Mouse (Mus musculus) mature B cell (primary cell): Measurements from ENCODE around the gene Srpk2.
"Not testable (repeated sequence)": the region's sequence is repeated elsewhere in the genome, so short reads cannot be mapped to it uniquely, and the experiment has no call there.

Experiments used
- in situ Hi-C: fragments of 300-500 bp; cut with MboI; formaldehyde crosslinking; loops from 2 replicates; pipeline ENCODE4 v1.14.3; 2019

Srpk2 gene

DNA sequence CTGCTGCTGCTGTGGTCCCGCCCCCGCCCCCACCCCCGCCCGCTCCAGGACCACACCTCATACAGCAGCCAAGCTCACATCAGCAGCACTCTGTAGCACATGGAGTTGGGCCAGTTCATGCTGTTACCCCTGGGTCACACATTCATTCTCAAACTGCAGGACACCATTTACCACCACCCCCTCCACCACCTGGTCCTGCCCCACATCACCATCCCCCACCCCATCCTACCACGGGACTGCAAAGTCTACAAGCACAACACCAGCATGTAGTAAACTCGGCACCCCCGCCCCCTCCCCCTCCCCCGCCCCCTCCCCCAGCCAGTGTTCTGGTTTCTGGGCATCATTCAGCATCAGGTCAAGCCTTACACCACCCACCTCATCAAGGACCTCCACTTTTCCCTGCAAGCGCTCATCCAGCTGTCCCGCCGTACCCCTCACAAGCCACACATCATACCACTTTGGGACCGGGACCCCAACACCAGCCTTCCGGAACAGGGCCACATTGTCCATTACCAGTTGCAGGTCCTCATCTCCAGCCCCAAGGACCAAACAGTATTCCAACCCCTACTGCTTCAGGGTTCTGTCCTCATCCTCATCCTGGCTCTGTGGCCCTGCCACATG is 182.0 kb downstream of the Srpk2 start:
- in situ Hi-C loops: no loop called here

DNA sequence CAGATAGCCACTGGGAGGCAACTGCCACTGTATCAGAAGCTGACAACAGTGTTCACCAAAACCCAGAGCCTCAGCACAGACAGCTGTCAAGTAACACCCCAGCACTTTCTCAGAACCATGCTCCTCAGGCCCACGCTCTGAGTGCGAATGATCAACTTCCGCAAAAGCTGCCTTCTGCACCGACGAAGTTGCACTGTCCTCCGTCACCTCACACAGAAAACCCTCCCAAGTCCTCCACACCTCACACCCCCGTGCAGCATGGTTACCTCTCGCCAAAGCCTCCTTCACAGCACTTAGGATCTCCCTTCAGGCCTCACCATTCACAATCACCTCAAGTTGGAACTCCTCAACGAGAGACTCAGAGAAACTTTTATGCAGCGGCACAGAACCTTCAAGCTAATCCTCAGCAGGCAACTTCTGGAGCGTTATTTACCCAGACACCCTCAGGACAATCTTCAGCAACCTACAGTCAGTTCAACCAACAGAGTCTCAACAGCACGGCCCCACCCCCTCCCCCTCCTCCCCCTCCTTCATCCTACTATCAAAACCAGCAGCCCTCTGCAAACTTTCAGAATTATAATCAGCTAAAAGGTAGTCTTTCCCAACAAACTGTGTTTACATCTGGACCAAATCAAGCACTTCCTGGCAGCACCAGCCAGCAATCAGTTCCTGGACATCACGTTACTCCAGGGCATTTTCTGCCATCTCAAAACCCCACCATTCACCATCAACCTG is 182.7 kb downstream of the Srpk2 start:
- in situ Hi-C loops: no loop called here

DNA sequence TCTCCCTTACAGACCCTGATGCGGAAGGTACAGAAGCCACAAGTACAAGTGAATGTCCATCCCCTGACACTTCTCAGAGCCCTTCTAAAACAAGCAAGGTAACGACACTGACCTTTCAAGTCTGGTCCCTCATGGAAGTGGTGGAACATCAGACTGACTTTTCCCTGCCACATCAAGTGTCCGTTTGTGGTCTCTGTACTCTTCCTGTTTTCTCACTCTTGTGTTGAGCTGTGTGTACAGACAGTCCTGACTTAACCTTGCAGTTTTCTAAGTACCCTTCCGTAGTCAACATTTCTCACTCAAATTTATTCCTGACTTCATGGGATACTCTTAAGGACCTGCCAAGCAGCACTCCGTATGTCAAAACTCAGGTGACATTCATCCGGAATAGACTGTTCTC is 183.7 kb downstream of the Srpk2 start:
- in situ Hi-C loops: no loop called here

DNA sequence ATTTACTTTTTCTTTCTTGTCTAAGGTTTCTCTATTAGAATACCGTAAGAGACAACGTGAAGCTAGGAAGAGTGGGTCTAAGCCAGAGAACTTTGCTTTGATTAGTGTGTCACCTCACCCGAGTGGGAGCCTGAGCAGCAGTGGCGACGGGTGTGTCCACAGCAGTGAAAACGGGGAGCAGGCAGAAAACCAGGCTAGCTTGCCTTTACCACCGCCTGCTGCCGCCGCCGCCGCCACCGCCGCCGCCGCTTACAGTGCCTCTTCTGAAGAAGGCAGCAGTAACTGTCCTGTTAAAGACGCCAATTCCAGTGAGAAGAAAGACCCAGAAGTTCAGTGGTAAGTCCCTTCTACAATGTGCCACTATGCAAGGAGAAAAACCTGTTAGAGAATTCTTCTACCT is 185.2 kb downstream of the Srpk2 start:
- in situ Hi-C loops: no loop called here

DNA sequence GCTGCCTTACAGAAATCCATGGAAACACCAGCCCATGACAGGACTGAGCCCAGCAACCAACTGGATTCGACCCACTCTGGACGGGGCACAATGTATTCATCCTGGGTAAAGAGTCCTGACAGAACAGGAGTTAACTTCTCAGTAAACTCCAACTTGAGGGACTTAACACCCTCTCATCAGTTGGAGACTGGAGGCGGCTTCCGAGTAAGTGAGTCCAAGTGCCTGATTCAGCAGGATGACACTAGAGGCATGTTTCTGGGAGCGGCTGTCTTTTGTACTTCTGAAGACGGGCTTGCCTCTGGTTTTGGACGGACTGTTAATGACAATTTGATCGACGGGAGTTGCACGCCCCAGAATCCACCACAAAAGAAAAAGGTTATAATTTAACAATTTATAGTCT is 186.5 kb downstream of the Srpk2 start:
- in situ Hi-C loops: no loop called here

DNA sequence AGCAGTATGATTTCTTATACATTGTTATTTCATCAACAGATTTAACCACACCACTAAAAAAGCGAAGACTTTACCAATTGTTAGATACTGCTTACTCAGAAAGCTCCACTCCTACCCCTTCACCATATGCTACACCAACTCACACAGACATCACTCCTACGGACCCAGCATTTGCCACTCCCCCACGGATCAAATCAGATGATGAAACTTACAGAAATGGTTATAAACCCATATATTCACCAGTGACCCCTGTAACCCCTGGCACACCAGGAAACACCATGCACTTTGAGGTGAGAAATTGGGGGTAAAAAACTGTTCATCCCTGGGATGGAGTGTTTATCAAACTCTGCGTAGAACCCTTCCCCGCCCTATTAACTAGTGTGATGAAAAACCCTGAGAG is 187.5 kb downstream of the Srpk2 start:
- in situ Hi-C loops: no loop called here

DNA sequence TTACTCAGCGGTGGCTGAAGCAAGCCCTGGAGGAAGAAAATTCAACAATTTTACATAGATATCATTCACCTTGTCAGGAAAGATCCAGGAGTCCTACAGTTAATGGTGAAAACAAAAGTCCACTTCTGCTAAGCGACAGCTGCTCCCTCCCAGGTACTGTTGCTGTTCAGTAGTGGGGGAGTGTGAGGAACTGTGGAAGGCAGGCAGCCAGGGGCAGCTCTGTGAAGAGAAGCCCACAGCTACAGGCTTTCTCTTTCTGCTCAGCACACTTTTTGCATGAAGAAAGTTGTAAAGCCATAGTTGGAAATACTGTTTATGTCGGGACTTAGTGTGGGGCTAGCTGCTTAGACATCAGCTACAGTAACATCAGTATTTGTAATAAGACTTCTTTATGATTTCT is 188.0 kb downstream of the Srpk2 start:
- in situ Hi-C loops: no loop called here

DNA sequence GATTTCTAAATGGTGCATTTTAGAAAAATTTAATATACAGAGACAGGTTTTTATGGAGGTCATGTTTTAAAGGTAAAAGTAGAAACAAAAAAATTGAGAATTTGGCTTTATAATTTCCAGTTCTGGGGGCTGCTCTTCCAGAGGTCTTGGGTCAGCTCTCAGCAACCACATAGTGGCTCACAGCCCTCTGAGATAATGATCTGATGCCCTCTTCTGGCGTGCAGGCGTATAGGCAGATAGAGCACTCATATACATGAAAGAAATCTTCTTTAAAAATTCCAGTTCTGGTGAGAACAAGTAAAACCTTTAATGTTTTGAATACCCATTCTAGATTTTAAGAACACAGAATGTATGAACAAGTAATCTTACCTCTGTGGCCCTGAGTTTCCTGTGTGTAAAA is 193.6 kb downstream of the Srpk2 start:
- in situ Hi-C loops: no loop called here

DNA sequence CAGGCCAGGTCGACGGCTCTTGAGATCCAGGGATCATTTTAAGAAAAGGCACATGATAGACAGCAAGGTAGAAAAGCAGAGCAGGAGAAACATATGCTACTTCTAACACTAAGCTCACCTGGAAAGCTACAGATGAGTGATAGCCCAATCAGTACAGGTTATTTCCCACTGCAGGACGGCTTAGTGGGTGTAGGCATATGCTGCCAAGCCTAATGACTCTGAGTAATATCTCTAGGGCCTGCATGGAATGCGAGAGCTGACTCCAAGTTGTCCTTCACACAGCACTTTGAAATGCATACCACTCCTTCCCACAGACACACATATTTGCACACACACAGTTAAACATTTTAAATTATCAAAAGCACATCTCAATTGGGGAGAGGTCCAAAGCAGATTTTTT is 195.2 kb downstream of the Srpk2 start:
- in situ Hi-C loops: no loop called here

DNA sequence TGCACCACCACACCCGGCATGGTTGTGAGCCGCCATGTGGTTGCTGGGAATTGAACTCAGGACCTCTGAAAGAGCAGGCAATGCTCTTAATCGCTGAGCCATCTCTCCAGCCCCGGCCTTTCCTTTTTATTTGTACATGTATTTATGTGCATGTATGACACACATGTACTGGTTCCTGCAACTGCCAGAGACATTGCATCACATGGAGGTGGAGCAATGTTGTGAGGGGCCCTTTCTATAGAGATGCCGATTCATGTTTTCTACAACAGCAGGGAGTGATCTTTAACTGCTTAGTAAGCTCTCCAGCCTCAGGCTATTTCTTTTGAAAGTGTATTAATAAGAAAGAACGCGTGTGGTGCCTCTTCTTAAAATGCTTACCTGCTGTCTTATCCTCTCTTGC is 200.6 kb downstream of the Srpk2 start:
- in situ Hi-C loops: loop anchor here (5.0 kb wide), 1 partner anchor 67 kb away; no protein-coding TSS in a partner anchor

DNA sequence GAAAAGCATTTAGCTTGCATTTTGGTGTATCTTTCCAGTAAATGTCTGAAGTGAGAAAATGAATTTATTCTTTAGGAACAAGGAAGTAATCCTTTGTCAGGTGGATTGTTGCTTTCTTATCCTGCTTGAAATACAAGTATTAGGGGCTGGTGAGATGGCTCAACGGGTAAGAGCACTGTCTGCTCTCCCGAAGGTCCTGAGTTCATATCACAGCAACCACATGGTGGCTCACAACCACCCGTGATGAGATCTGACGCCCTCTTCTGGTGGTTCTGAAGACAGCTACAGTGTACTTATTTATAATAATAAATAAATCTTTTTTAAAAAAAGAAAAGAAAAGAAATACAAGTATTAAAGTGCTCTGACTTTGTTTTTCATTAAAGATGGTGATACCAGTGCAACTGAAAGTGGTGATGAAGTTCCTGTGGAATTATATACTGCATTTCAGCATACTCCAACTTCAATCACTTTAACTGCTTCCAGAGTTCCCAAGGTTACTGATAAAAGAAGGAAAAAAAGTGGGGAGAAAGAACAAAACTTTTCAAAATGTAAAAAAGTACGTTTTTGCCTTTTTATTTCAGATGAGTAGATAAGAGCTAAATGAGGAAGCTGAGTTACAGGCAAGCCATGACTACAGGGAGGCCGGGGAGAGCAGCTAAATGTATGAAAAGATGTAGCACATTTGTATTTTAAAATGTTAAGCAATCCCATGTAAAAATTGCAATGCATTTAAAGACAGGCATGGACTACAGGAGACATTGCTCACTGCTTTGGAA is 211.1 kb downstream of the Srpk2 start:
- in situ Hi-C loops: no loop called here

DNA sequence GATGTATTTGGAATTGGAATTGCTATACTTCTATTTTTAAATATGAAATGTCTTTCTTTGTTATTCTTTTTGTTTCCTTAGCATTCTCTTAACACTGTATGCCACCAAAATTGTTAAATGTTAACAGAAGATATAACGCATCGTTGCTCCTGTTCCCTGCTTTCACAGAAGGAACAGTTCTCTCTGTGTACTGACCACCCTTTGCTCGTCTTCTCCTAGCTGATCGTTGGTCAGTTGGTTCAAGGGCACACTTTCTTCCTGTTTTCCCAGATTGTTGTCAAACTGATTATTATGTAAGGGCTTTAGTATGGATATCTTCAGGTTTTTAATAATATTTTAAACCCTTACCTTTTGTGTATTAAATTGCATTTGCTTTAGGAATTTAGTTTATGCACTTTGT is 217.9 kb downstream of the Srpk2 start:
- in situ Hi-C loops: no loop called here

DNA sequence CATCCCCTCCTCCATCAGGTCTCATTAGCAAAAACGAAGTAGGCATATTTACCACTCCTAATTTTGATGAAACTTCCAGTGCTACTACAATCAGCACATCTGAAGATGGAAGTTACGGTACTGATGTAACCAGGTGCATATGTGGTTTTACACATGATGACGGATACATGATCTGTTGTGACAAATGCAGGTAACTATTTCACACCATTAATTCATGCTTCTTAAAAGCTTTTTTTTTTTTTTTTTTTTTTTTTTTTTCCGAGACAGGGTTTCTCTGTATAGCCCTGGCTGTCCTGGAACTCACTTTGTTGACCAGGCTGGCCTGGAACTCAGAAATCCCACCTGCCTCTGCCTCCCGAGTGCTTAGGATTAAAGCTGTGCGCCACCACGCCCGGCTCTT is 219.7 kb downstream of the Srpk2 start:
- in situ Hi-C loops: no loop called here

DNA sequence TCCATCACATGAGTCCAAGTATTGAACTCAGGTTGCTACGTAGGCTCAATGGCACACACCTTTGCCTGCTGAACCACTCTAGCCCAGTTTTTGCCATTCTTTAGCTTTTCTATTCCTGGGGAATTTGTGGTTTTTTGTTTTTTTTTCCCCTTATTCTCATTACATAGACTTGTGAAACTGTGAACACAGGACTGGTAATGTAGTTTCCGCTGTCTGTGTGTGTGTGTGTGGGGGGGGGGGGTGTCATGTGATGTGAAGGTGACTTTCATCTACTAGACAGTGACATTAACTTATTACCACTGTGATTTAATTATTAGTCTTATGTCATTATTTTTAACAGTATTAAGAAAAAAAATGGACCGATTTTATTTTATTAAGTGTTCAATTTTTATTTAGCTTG is 220.2 kb downstream of the Srpk2 start:
- in situ Hi-C loops: no loop called here

DNA sequence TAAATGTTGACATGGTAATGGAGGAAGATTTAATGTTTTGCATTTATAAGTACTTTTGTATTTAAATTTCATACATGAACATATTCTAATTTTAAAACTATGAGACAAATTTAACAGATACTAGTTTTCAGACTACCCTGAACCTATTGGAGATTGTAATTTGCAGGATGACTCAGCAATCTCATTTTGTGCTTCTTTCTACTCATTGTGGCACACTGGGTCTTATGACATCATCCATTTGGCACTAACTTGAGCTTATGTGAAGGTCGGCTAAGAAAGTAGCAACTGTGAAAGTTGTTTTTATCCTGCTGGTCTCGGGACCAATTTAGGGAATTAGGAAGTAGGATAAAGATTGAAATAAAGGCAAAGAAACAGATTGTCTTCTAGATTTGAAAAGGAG is 222.7 kb downstream of the Srpk2 start:
- in situ Hi-C loops: no loop called here

DNA sequence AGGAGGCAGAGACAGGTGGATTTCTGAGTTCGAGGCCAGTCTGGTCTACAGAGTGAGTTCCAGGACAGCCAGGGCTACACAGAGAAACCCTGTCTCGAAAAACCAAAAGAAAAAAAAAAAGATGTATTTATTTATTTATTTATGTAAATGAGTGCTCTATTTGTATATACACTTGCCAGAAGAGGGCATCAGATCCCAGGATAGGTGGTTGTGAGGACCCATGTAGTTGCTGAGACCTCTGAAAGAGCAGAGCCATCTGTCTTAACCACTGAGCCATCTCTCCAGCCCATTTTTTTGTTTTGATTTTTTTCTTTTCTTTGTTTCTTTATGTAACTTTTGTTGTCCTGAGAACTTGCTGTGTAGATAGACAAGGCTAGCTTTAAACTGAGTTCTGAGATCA is 230.9 kb downstream of the Srpk2 start:
- in situ Hi-C loops: not testable (repeated sequence)
